Mouse (Mus musculus): ENCODE measurements around the gene Gm49630. TPM values are rescaled to one million over a fixed set of nuclear protein-coding genes. Genes with fewer than 3 reads are reported as not detected.
"Not testable (repeated sequence)": the region's sequence is repeated elsewhere in the genome, so short reads cannot be mapped to it uniquely, and the experiment has no call there.

Gm49630 gene
- polyA plus RNA-seq, 1 experiment from 2014 or later: not detected

DNA sequence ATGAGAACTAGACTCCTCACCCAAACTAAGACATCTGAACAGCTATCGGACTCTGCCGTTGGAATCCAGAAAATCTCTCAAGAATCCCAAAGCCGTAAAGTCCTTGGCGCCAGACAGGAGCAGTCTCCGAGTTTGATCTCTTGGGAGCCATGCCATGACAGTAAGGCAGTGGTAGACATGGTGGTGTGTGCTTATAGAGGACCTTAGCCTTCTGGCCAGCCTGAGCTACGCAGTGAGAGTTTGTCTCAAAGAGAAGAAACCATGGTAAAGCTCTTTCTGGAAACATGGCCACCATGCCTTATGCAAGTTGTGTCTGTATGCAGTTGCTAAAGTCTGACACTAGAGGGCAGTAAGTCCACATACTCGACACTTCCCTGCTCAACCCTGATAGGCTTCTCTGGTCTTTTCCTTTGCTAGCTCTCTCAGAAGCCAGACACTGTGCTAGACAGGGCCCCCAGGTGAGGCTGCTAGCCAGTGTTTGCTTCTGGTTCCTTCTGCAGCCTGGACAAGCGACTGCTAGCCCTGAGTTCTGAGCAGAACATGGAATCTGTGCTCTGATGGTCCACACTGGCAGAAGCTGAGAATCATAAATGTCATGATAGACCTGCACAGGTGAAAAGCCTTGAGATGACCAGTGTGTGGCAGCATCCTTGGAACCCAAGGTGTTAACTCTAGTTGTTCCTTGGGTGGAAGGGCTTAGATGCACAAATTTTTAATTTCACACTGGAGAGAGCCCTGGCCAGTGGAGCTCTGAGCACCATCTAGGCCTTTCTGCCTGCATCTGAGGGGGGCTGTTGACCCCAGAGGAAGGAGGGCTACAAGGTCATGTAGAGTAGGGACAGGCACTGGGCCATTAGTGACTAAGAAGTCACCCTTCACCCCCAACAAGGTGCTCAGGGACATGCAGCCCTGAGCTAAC lies 65.2 kb downstream of the Gm49630 start:
- H3K27me3 ChIP-seq; H3K36me3 ChIP-seq; H3K4me2 ChIP-seq; H3K9ac ChIP-seq; H3K4me1 ChIP-seq (replicated peaks); DNase-seq; H3K9me3 ChIP-seq (replicated peaks); H3K4me3 ChIP-seq (replicated peaks); H3K27ac ChIP-seq: not testable (repeated sequence)
- WGBS (ENCODE audit: insufficient replicate concordance): 51% methylated on average over 8 of the region's 8 CpGs
- 0 out of 2 replicates have a peak, but pooled peaks have one; percentile 41 for ATAC-seq (ENCODE audit: low read depth)

Other genes starting within 250 kb of the Gm49630 start
- gene Rps6ka2, start 201.9 kb downstream of the Gm49630 start, polyA plus RNA-seq (2015; fragmentation: Nextera tagmentation; extraction: Ambion mirVana): 1.6 and 1.7 TPM in 2 replicates
- not detected in 2 replicates for gene Tcp10a, start 47.3 kb downstream of the Gm49630 start, polyA plus RNA-seq (2015; fragmentation: Nextera tagmentation; extraction: Ambion mirVana)
- gene Ttll2, start 19.3 kb downstream of the Gm49630 start, polyA plus RNA-seq (2015; fragmentation: Nextera tagmentation; extraction: Ambion mirVana): not detected in 2 replicates
- 0.21 and 0.28 TPM in 2 replicates for gene Unc93a2, start 13.5 kb upstream of the Gm49630 start, polyA plus RNA-seq (2015; fragmentation: Nextera tagmentation; extraction: Ambion mirVana)

Measured in liver, embryonic 13.5 days (tissue).